Mouse (Mus musculus) embryonic facial prominence, embryonic 11.5 days (tissue): ENCODE measurements around the gene Ptk7. TPM values are rescaled to one million over a fixed set of nuclear protein-coding genes. Genes with fewer than 3 reads are reported as not detected.
A peak's percentile ranks its signal among the peaks of the same experiment; 100 is the strongest.

Experiments used
- ATAC-seq: fragments of 200-750 bp; cut with Nextera tagmentation; replicated peaks from 2 replicates; pipeline ENCODE4 v1.8.0; 2017; ENCODE audit warnings: low read depth; ENCODE audit not compliant: insufficient number of reproducible peaks, low FRiP score, low TSS enrichment
- DNase-seq: peaks from one replicate; pipeline ENCODE4 v3.0.0-alpha.2; 2015; ENCODE audit warnings: low spot score
- H3K27ac ChIP-seq: fragments of 300-500 bp; sonication (generic); replicated peaks from 2 replicates; pipeline ENCODE4 v1.5.1; 2014; ENCODE audit warnings: mild to moderate bottlenecking, low read depth, low read length, control low read depth
- H3K27me3 ChIP-seq: fragments of 300-500 bp; sonication (generic); 2 replicates; pipeline ENCODE4 v1.6.1; 2014; ENCODE audit warnings: mild to moderate bottlenecking, low read length, moderate library complexity, mixed read lengths; ENCODE audit not compliant: control insufficient read depth, insufficient read depth
- H3K36me3 ChIP-seq: fragments of 300-500 bp; sonication (generic); replicated peaks from 2 replicates; pipeline ENCODE4 v1.6.1; 2014; ENCODE audit warnings: low read depth, mild to moderate bottlenecking, low read length, moderate library complexity, mixed read lengths; ENCODE audit not compliant: control insufficient read depth, insufficient read depth
- H3K4me1 ChIP-seq: fragments of 300-500 bp; sonication (generic); 2 replicates; pipeline ENCODE4 v1.6.1; 2014; ENCODE audit warnings: low read length, mixed read lengths; ENCODE audit not compliant: control insufficient read depth, insufficient read depth
- H3K4me2 ChIP-seq: fragments of 300-500 bp; sonication (generic); 2 replicates; pipeline ENCODE4 v1.6.1; 2014; ENCODE audit warnings: low read depth, mild to moderate bottlenecking, control low read depth, low read length, moderate library complexity
- H3K4me3 ChIP-seq: fragments of 300-500 bp; sonication (generic); 2 replicates; pipeline ENCODE4 v1.5.1; 2014; ENCODE audit warnings: low read depth, low read length, control low read depth
- H3K9ac ChIP-seq: fragments of 300-500 bp; sonication (generic); replicated peaks from 2 replicates; pipeline ENCODE4 v1.6.1; 2014; ENCODE audit warnings: mild to moderate bottlenecking, control low read depth, low read length
- H3K9me3 ChIP-seq: fragments of 300-500 bp; sonication (generic); replicated peaks from 2 replicates; pipeline ENCODE4 v1.6.1; 2016; ENCODE audit warnings: mild to moderate bottlenecking, low read length, inconsistent platforms, mixed read lengths; ENCODE audit not compliant: control insufficient read depth
- WGBS: fragments of 180-500 bp; shearing (Covaris S2); extraction: QIAGEN DNeasy Blood & Tissue Kit; methylation state at CpG from one replicate; pipeline ENCODE4 v1.1.7; 2014; 5-methylcytosine and 5-hydroxymethylcytosine counted together
- polyA plus RNA-seq: library from polyadenylated mRNA; unstranded; fragments of >200 nt; fragmentation: Nextera tagmentation; extraction: Ambion mirVana; gene quantifications from 2 replicates; pipeline ENCODE4 v1.2.1, GENCODE M21; 2014

Gene Ptk7
- polyA plus RNA-seq, 1 experiment from 2014 or later = 25.7 TPM

DNA sequence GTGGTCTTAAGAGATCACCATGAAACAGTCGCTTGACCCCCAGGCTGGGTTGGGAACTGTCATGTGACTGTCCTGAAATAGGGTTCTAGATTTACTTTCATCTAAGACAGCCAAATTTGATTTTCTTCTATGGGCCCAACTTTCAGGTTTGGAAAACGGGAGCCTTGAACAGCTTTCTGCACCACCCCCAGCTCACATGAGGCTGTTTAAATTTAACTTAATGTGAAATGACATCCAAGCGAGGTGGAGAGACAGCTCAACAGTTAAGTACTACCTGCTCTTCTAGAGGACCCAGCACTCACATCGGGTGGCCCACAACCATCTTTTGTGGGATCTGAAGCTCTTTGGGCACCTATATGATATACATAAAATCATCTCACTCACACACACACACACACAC is 30.3 kb downstream of the Ptk7 start:
- ATAC-seq (no peak), DNase-seq (no peak)
- H3K4me1 ChIP-seq = peaks cover 9% of the 10 kb centered on the region
- WGBS = 86% methylated on average over 4 of the region's 4 CpGs
- H3K4me3 ChIP-seq = no peak overlapping the region
- no peaks in the 10 kb centered on the region for H3K36me3 ChIP-seq
- no peak overlapping the region for H3K27ac ChIP-seq
- H3K9me3 ChIP-seq = no peaks in the 10 kb centered on the region
- no peaks in the 10 kb centered on the region for H3K27me3 ChIP-seq
- H3K4me2 ChIP-seq = no peak overlapping the region
- H3K9ac ChIP-seq = no peak overlapping the region

DNA sequence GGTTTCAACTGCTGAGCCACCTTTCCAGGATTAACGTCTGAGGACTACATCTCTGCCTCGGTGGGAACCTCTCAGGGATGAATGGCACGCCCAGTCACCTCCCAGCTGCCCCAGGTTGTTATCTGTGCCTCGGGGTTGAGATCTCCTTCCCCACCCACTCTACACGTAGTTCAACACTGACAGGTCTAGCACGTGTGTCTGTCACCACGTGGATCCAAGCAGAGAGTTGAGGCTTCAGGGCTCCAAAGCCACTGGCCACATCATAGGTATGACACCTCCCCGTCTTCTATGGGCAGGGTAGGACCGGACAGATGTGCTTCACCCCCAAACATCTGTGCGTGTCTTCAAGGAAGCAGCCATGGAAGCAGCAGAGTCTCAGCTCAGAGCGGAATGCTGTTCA is 31.3 kb downstream of the Ptk7 start:
- no peaks in the 10 kb centered on the region for H3K9me3 ChIP-seq
- H3K9ac ChIP-seq = no peak overlapping the region
- H3K4me2 ChIP-seq = no peak overlapping the region
- no peak overlapping the region for H3K4me3 ChIP-seq
- no peaks in the 10 kb centered on the region for H3K36me3 ChIP-seq
- no peak overlapping the region for H3K27ac ChIP-seq
- H3K27me3 ChIP-seq = no peaks in the 10 kb centered on the region
- DNase-seq (no peak), ATAC-seq (no peak)
- H3K4me1 ChIP-seq = peaks cover 9% of the 10 kb centered on the region
- 93% methylated on average over 11 of the region's 11 CpGs for WGBS

GRCm38 (mm10) chr17:46595336-46595735 is 34.0 kb downstream of the Ptk7 start:
- Histone ChIP-seq H3K9ac (peak overlapping the region; percentile 32), H3K27me3 (no peaks in the 10 kb centered on the region), H3K4me2 (no peak overlapping the region; the same call in 1 of the 2 replicates), H3K27ac (peak overlapping the region; percentile 65), H3K4me3 (no peak overlapping the region), H3K36me3 (no peaks in the 10 kb centered on the region), H3K4me1 (peaks cover 9% of the 10 kb centered on the region), H3K9me3 (no peaks in the 10 kb centered on the region)
- ATAC-seq (0 out of 2 replicates have a peak, but pooled peaks have one; percentile 20), DNase-seq (no peak)
- 82% methylated on average over 6 of the region's 6 CpGs for WGBS

- peaks cover 5% of the 10 kb centered on the region for H3K36me3 ChIP-seq
- H3K27me3 ChIP-seq = no peaks in the 10 kb centered on the region
- WGBS = 12% methylated on average over 9 of the region's 9 CpGs
- peak; percentile 74 for DNase-seq
- H3K4me1 ChIP-seq = peaks cover 9% of the 10 kb centered on the region
- no peak overlapping the region for H3K4me2 ChIP-seq
- H3K9me3 ChIP-seq = no peaks in the 10 kb centered on the region
- H3K4me3 ChIP-seq = no peak overlapping the region
- peak overlapping the region; percentile 65 for H3K27ac ChIP-seq
- peak; percentile 82 for ATAC-seq
- peak overlapping the region; percentile 32 for H3K9ac ChIP-seq
Measured at GRCm38 (mm10) chr17:46594606-46595005, 34.7 kb downstream of the Ptk7 start.

DNA sequence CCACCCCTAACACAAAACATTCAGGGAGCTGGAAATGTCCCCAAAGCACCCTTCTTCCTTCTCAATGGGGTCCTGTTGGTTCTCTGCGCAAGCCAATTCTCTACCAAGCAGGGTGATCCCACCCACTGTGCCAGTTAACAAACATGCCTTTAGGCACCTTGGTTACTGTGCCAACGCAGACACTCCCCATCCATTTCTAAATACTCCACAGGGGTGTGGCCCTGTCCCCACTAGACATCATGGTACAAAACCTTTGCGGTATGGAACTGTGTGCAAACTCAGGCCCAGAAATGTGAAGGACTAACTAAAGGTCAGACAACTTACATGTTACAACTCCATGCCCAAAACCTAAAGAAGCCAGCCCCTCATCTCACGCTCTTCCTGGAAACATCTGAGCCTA is 36.2 kb downstream of the Ptk7 start:
- Histone ChIP-seq H3K4me3 (no peak overlapping the region), H3K27me3 (no peaks in the 10 kb centered on the region), H3K9ac (no peak overlapping the region), H3K4me1 (peaks cover 9% of the 10 kb centered on the region), H3K9me3 (no peaks in the 10 kb centered on the region), H3K4me2 (no peak overlapping the region), H3K27ac (no peak overlapping the region), H3K36me3 (peaks cover 5% of the 10 kb centered on the region)
- ATAC-seq (no peak), DNase-seq (no peak)
- 95% methylated on average over 4 of the region's 4 CpGs for WGBS

- Histone ChIP-seq H3K4me3 (no peak overlapping the region), H3K9me3 (no peaks in the 10 kb centered on the region), H3K36me3 (peaks cover 5% of the 10 kb centered on the region), H3K9ac (no peak overlapping the region), H3K27me3 (no peaks in the 10 kb centered on the region), H3K4me1 (peaks cover 9% of the 10 kb centered on the region), H3K27ac (no peak overlapping the region), H3K4me2 (no peak overlapping the region)
- no peak for ATAC-seq
- WGBS = 91% methylated on average over 19 of the region's 19 CpGs
- DNase-seq = no peak
Measured at GRCm38 (mm10) chr17:46591406-46591805, 37.9 kb downstream of the Ptk7 start.

- ATAC-seq (no peak), DNase-seq (no peak)
- Histone ChIP-seq H3K27ac (no peak overlapping the region), H3K27me3 (no peaks in the 10 kb centered on the region), H3K9me3 (no peaks in the 10 kb centered on the region), H3K36me3 (peaks cover 5% of the 10 kb centered on the region), H3K4me3 (no peak overlapping the region), H3K4me1 (peaks cover 9% of the 10 kb centered on the region), H3K9ac (no peak overlapping the region), H3K4me2 (no peak overlapping the region)
- 90% methylated on average over 7 of the region's 7 CpGs for WGBS
Measured at GRCm38 (mm10) chr17:46590439-46590838, 38.9 kb downstream of the Ptk7 start.

GRCm38 (mm10) chr17:46589635-46590314 is 39.5 kb downstream of the Ptk7 start:
- Histone ChIP-seq H3K4me3 (no peak overlapping the region), H3K4me2 (no peak overlapping the region), H3K4me1 (peaks cover 4% of the 10 kb centered on the region), H3K36me3 (peaks cover 6% of the 10 kb centered on the region), H3K27ac (no peak overlapping the region), H3K9me3 (no peaks in the 10 kb centered on the region), H3K27me3 (no peaks in the 10 kb centered on the region), H3K9ac (no peak overlapping the region)
- DNase-seq (no peak), ATAC-seq (no peak)
- 92% methylated on average over 16 of the region's 16 CpGs for WGBS
